26 mouse cellular contexts compared by ENCODE assay signal in the genomic region with DNA sequence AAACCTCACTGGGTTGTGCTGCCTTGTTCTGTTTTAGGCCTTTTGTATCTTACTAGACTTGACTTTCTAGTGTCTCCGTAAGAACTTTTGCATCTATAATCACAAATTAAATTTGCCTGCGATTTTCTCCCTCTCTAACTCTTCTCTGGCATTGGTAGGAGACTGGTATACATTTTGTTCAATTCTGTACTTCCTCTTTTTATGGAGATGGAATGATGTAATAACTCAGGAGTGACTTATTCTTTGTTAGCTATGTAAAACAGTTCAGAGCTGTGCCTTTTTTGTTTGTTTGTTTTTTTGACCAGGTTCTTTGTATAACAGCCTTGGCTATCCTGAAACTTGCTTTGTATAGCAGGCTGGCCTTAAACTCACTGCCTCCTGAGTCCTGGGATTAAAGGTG.
"Had no signal": no experiment of that assay in that cellular context is flagged by ENCODE, and none has a peak within 500 bp of the region (broad histone marks: within the 10 kb centered on the region; RNA-seq: fewer than 3 reads in every experiment).

No protein-coding gene starts in this region.

- H3K4me3 ChIP-seq: gastrocnemius, adult 2 months; heart, embryonic 10.5 days; heart, embryonic 12.5 days; hindbrain, embryonic 10.5 days; hindbrain, embryonic 12.5 days; kidney, embryonic 15.5 days; left cerebral cortex, adult 2 months; limb, embryonic 10.5 days; limb, embryonic 12.5 days; liver, embryonic 13.5 days had no signal

- H3K9me3 ChIP-seq: heart, embryonic 10.5 days; hindbrain, embryonic 12.5 days; kidney, embryonic 15.5 days; limb, embryonic 10.5 days; limb, embryonic 12.5 days; liver, embryonic 13.5 days had no signal

- H3K36me3 ChIP-seq: heart, embryonic 10.5 days; heart, embryonic 12.5 days; hindbrain, embryonic 10.5 days; hindbrain, embryonic 12.5 days; kidney, embryonic 15.5 days; limb, embryonic 10.5 days; limb, embryonic 12.5 days; liver, embryonic 13.5 days had no signal

- H3K27me3 ChIP-seq: heart, embryonic 12.5 days; hindbrain, embryonic 12.5 days; kidney, embryonic 15.5 days; limb, embryonic 12.5 days; liver, embryonic 13.5 days had no signal

- H3K4me1 ChIP-seq: hindbrain, embryonic 12.5 days; limb, embryonic 10.5 days had no signal

- H3K27ac ChIP-seq: gastrocnemius, adult 2 months; heart, embryonic 10.5 days; hindbrain, embryonic 10.5 days; hindbrain, embryonic 12.5 days; hindbrain, embryonic 14.5 days; kidney, embryonic 15.5 days; kidney, postnatal 0 days; left cerebral cortex, adult 2 months; limb, embryonic 10.5 days; limb, embryonic 12.5 days; liver, embryonic 13.5 days had no signal

- ATAC-seq: hindbrain, embryonic 16.5 days; intestine, embryonic 16.5 days had no signal

- H3K9ac ChIP-seq: heart, embryonic 12.5 days; hindbrain, embryonic 12.5 days; hindbrain, embryonic 14.5 days; kidney, embryonic 15.5 days; limb, embryonic 12.5 days; liver, embryonic 13.5 days had no signal

- H3K4me2 ChIP-seq: heart, embryonic 12.5 days; hindbrain, embryonic 12.5 days; hindbrain, embryonic 14.5 days; kidney, embryonic 15.5 days; limb, embryonic 12.5 days; liver, embryonic 11.5 days; liver, embryonic 13.5 days had no signal

- DNase-seq: gastrocnemius, adult 2 months; gastrocnemius, postnatal 10 days; gastrocnemius, postnatal 36 days; heart, adult 18-20 months; heart, postnatal 10 days; heart, postnatal 4 days; kidney, adult 11 months; kidney, adult 2 months; kidney, adult 9 months; kidney, postnatal 14 days; kidney, postnatal 36 days; liver; liver, embryonic 13.5 days had no signal
